Mouse (Mus musculus): Measurements from ENCODE around the gene Tnfrsf9.

Tnfrsf9 gene

DNA sequence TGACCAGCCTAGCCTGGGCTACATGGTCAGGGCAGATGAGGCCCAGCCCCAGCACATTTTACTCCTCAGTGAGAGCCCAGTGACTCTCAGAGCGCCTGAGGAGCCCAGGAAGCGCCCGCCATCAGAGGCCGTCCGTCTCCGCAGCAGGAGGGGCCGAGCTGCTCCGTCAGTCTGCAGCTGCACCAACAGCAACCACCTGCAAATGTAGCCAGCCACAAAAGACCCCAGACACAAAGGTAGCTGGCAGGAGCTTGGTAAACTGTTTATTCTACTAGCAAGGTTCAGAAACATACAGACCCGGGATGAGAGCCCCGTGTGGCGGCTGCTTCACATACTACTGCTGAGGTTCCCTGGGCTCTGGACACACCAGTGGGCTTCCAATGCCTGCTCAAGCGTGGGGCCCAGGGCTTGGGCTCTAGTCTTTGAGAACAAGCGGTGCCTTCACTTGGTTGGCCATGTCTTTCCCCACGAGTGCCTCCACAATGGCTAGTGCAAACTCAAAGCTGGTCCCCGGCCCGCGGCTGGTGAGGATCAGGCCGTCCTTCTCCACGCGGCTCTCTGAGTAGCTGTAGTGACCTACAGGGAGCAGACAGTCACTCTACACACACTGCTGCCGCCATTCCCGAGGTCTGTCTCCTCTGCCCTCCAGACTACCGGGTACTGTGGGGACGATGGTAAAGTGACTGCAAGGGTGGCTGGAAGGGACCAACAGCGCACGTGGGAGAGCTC lies 17.3 kb upstream of the Tnfrsf9 start:
- DNase-seq = no peak

DNA sequence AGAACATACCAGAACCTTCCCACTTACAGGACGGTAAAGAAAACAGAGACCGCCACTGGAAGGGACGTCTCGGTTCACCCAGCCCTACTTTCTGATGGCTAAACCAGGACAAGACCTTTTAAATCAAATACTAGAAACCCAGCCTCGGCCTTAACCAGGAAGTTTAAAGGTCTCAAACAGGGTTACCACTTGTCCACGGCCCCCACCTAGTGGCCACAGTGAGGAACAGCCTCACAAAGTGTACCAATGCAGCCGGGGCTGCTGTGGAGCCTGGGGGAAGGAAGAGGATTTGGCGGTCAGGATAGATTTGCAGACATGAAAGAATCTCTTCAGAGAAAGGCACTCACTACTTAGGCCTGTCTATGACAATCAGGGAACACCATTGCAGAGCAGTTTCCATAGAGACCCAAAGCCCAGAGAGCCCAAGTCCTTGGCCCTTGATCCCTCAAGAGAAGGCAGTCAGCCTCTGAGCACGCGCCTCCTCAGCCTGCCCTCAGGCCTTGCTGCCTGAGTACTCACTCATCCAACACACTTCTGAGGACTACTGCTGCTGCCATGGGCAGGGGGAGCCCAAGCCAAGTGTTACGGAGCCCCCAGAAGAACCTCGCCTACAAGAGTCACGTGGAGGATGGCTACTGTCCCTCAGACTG lies 15.5 kb upstream of the Tnfrsf9 start:
- peak; percentile 84 for DNase-seq

DNA sequence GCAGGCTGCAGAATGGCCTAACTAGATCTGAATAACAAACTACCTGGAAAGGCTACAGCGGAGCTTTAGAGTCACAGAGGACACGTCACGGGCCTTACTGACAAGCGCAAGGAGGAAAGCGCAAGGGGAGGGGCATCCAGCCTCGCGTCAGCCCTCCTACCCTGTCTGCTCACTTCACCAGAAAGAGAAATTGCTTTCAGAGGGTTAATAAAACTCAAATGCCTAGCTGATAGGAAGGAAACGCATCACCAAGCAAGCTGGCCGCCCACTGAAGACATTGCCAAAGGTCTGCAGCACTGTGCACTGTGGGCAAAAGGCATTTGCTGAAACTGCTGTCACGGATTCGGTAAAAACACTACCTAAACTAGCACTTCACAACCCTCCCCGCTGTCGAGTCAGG lies 13.9 kb upstream of the Tnfrsf9 start:
- no peak for DNase-seq

DNA sequence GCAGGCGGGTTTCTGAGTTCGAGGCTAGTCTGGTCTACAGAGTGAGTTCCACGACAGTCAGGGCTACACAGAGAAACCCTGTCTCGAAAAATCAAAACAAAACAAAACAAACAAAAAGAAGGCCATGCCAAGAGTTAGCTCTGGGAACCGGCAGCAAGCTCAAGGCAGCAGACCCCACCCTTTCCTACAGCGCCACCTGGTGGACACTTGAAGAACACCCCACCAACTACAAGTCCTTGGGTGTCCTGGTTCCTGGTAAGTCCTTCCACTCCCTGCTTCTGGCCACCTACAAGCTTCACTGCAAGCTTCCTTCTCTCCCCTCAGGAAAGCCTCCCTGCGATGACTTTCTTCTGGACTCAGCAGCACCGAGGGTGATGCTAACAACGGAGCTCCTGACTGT lies 12.7 kb upstream of the Tnfrsf9 start:
- peak; percentile 87 for DNase-seq

DNA sequence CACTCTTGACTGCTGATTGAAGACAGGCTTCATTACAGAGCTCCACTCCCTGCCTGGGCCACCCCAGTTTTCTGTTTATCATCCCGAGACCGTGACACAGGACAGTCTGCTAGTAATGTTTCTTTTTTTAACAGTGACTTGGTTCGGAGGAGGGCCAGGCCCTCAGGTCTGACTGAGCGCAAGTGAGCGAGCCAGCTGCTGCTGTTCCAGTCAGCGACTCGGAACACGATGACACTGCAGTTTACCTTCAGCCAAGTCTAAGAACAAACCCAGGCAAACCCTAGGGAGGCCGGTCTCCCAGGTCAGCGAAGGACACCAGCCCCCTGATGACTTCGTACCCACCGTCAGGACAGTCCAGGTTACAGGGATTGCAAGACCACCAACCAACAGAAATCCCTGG lies 12.3 kb upstream of the Tnfrsf9 start:
- no peak for DNase-seq

DNA sequence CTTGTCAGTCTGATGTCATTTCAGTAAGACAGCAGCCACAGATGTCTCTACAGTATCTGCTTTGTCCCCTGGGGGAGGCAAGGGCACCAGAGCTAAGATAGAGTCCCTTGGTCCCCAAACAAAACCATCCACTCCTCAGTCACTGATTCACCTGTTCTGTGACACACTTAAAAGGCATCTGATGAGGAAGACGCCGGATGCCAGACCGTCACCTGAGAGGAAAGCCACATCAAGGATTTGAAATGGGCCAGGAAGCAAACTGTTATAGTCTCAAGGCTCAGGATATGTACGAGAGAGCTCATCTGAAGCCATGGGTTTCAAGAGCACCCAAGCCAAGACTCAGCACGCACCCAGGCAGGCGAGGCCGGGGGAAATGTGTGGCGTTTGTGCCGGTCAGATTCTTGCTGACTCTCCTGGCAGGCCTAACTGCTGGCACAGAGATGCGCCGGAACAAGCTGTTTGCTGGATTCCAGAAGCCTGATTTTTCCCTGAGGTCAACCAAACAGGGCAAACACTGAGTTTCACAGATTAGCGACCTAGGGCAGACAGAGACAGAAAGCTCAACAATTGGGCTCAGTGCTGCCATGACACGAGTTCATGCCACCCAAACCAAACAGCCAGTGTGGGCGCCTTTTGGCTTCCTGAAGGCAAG lies 11.1 kb upstream of the Tnfrsf9 start:
- DNase-seq = no peak

DNA sequence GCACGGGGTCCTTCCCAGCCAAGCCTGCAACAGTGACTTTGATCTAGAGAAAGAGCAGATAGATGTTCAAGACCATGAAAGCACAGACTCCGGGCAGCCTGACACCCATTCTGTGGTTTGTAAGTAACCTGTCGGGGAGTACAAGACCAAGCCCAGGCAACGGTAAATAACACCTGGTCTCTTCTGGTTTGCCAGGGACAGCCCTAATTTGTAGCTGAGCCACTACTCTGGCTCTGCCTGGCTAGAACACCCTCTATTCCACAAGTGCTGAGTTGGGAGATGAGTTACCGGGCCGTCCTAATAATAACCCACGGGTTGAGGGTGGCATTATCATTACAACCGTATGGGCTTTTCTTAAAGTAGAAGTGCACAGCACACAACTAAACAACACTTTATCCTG lies 7.3 kb upstream of the Tnfrsf9 start:
- DNase-seq = no peak

DNA sequence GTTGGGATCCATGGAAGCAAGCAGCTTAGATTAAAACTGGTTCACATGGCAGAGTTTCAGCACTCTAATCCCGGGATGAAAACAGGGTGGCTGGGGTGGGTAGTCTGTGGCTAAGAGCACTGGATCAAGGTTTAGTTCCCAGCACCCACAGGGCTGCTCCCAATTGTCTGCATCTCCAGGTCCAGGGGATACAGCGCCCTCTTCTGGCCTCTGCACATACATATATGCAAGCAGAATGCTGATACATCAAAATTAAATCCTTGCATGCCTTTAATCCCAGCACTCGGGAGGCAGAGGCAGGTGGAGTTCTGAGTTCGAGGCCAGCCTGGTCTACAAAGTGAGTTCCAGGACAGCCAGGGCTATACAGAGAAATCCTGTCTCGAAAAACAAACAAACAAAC lies 5.8 kb upstream of the Tnfrsf9 start:
- peak; percentile 36 for DNase-seq

DNA sequence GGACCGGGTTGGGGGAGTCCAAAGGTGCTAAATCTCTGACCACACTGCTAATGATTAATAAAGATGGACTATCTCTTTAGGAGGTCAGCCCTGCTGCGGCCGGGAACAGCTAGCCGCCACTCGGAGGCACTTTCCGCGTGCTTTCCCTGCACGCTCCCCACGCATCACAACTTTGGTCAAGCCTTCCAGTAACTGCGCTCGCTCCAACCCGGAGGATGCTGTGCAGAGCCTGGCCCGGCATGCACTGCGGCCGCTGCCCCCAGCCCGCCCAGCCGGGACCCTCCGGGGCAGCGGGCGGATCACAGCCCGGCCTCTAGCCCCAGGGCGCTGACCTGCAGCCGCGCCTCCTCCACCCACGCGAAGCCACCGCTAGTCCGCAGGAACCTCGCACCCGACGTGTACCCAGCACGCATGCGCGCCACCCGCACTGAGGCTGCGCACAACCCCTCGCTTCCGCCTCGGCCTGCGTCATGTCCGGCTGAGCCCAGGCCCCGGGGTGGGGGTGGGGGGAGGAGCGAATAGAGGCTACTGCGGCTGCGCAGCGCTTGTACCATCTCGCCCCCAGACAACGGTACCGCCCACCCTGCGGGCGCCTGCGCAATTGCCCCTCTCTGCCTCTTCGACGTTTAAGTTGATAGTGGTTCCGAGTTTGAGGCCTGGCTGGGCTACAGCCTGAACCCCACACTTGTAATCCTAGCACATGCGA lies 4.8 kb upstream of the Tnfrsf9 start:
- DNase-seq = peak; percentile 99

DNA sequence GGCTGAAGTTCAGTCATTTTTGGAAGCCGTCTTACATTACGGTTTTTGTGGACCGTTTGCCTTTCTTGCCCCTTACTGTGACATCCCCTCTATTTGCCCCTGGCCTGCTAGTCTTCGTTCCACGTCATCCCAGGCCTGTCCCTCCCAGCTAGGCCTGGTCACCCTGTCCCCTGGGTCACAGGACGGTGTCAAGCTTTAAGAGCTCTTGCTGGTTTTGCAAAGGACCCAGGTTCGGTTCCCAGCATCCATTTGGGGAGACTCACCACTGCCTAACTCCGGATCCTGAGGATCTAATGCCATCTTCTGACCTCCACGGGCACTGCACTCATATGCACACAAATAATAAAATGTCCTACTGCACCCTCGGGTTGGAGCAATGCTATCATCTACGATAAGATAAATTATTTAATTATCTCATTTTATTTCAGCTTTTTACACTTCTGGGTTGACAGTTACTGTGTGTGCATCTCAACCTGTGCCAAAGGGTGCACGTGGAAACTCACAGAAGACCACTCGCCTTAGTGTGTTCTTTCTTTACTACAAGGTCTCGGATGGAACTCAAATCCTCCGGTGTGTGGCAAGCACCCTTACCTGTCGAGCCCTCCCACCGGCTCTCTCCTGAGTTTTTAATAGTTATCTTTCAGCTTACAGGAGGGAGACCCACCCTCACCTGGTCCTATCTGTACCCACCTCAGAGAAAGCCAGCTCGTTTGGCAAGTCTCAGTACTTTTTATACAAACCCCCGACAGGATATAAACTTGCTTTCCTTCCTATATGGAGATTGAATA lies 4.0 kb upstream of the Tnfrsf9 start:
- peak; percentile 1 for DNase-seq

DNA sequence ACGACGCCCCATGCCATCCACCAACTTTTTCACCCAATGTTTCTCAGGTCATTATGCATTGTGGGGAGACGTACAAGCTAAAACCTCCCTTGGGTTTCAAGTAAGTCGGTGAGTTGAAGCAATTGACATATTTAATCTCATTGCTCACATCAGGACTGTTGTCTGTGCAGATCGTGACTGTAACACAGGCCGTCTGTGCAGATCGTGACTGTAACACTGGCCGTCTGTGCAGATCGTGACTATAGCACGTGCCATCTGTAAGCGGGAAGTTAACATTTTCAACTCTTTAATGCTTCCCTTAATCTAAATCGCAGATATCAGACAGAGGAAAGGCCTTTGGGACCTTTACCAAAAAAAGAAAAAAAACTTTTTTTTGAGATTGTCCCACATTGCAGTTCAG lies 619 bp upstream of the Tnfrsf9 start:
- no peak for DNase-seq

DNA sequence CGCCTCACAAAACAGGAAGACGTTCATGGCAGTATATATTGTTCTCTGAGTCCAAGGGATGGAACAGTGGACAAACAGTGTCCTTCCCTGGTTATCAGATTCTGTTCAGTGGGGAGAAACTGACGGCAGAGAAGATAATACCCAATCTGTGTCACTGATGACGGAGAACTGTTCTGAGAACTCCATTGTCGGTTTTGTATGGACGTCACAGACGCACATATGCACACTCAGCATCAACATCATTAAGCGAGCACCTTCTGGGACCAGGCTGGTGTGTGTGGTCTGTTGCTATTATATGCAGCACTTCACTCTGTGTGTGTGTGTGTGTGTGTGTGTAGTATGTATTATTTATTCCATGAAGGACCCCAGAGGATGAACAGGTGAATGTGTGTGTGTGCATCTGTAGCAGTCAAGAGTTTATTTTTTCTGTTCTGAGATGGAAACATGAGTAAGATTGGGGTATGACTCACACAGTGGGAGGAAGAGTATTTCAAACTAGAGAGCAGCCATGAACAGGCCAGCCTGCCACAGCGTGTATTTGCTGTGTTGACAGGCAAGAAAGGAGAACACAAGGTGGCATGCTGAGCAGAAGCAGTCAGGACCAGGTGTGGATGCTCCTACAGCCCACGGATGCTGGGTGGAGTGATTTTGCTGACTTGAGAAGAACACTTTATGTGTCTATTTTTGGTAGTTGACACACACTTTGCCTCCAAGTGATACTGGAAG lies 982 bp downstream of the Tnfrsf9 start:
- DNase-seq = no peak

DNA sequence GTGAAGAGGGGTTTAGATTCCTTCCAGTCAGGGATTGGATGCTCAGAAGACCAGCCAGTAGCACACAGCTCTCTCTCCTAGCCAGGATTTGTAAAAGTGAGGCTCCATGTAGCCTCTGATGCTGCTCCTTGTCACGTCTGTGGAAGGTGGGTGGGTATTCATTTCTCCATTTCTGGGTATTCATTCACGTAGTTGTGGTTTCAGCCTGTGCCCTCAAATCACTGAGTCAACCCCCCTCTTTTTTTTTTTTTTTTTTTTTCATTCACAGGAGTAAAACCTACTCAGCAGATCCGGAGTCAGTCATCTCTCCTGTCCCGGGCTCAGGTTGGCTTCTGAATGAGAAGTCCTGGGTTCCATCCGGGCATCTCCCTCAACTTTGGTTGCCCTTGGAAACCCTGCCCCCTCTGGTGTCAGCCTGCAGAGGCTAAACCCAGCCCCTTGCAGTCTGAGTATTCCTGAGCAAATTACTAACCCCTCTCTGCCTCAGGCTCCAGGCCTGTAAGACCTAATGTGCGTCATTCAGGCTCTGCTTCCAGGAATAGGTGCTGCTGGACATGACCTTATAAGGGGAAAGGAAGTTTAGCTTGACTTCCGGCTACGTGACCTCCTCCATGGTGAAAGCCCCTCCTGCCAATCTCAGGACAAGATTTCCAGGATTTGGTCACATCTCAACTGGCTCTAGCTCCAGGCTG lies 3.1 kb downstream of the Tnfrsf9 start:
- DNase-seq = no peak

DNA sequence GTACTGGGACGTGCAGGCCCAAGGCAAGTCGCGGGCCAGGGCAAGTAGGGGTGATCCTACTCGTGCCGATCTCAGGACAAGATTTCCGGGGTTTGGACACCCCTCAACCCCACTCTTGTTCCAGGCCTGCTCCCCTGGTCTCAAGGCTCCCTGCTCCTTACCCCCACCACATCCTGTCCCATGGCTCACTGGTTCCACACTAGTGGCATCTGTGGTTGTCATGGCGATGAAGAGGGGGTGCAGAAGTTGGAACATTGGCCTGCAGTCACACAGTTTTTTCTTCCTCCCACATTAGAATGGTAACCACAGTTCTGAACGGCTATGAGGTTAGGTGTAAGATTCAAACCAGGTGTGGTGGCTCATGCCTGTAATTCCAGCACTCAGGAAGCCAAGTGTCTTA lies 6.8 kb downstream of the Tnfrsf9 start:
- no peak for DNase-seq

DNA sequence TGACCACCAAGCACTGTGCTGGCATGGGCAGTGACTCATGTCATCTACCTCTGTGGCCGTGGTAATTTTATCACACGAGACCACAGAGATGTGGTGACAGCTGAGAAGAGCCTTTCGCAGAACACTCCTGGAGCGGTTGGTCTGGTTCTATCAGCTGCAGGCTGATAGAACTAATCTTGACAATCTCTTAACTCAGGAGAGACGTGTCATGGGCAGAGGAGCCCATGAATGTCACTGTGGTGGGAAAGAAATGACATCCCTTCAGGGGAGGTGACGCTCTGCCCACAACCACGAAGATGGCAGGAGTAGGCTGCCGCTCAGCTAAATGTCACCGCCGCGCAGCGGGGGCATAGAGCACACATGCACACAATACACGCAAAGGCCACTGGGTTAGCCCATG lies 9.9 kb downstream of the Tnfrsf9 start:
- DNase-seq = no peak

DNA sequence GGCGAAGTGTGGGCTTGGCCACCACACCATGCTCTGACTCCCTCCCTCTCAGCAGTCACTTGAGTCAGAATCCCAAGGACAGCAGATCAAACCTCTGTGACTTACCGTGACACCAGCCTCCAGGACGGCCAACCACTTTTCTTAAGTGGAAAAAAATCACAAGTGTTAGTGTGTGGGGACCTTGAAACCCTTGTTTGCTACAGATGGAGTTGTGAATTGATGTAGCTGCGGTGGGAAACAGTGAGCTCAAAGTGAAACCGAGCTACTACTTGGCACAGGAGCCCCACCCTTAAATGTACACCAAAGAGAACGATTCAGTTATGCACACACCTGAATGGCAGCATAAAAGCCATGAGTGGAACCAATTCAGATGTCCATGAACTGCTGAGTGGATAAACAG lies 10.6 kb downstream of the Tnfrsf9 start:
- DNase-seq = no peak

DNA sequence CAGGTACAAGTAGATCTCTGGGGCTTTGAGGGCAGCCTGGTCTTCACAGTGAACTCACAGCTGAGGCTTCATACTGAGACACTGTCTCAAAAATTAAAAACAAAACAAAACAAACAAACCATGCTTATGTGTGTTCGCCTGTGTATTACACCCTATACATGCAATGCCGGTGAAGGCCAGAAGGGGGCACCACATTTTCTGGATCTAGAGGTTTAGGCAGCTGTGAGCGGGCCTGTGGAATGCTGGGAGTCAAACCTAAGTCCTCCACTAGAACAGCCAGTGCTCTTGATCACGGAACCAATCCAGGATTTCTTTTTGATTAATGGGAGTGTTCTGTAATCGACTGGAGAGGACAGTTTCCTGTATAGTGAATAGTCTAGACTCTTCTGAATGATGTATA lies 11.6 kb downstream of the Tnfrsf9 start:
- DNase-seq = no peak

DNA sequence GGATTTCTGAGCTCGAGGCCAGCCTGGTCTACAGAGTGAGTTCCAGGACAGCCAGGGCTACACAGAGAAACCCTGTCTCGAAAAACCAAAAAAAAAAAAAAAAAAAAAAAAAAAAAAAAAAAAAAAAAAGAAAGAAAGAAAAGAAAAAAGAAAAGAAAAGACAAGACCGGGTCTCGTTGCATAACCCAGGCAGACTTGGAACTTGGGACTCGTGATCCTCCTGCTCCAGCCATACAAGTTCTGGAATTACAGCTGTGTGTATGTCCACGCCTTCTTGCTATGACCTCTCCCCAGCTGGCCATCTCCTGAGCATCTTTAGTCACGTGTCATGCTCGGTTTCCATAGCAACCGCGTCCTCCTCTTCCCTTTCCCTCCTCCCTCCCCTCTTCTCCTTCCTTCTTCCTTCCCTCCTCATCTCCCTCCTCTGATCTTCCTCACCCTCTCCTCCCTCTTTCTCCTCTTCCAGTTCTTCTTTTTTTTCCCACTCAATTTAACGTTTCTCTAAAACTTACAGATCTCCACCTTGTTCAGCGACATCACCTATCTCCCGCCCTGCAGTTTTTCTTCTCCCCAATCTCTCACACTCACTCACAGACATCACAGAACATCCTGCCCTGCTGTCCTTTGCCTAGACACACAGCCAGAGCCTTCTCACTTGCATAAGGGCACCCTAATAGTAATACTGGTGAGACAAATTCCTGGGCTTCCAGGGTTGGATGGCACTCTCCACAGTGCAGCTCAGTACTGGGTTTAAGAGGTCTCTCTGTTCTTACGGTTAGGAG lies 12.8 kb downstream of the Tnfrsf9 start:
- no peak for DNase-seq

DNA sequence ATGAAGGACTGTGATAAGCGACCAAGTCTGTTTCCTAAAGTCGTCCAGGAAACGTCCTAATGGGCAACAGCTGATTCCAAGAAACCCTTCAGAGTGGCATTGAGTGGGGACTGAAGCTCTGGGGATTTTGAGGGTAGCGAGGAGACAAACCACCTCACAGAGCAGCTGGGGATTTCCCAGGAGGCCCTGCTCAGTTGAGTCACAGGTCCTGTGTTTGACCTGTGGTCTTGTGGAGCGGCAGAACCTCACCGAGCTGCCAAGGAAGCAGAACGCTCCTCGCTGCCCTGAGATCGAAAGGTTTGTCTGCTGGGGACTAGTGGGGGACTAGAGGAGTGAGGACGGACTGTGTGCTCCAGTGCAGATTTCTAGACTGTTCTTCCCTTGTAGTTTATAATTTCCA lies 13.4 kb downstream of the Tnfrsf9 start:
- DNase-seq = no peak

DNA sequence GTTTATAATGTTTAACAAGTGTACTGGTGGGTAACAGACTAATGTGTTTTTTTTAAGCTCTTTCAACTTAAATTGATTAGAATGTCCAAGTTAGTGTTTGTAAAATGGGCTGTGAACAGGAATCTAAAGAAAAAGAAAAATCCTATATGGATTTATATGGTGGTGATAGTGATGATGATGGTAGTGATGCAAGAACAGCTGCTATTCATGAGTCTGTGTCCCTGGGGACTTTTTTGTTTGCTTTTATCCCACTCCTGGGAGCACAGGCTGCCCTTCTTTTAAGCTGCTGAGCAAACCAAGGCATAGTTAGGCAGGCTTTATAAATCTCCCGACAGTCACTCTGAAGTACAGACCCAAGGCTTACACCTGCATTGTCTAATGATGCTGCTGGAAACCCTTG lies 19.1 kb downstream of the Tnfrsf9 start:
- DNase-seq = no peak
